Mouse (Mus musculus): ENCODE measurements at regions not wholly inside any gene's neighbourhood (a gene's known extent, or its start where the extent isn't known, plus 50 kb on each side); places are given as distances from the start of the nearest gene placed in this dataset.
A peak's percentile ranks its signal among the peaks of the same experiment; 100 is the strongest.

- TF ChIP-seq CTCF (IDR thresholded peaks at IDR 0.05; ENCODE audit: extremely low read depth, insufficient read length, insufficient replicate concordance, low read depth, low read length) (peak; percentile 55; the same call in 1 of the 2 replicates), POLR2A (IDR thresholded peaks at IDR 0.05; ENCODE audit: low read depth, low read length) (no peak)
These were observed 85.5 kb upstream of the Pgrmc2 start for GRCm38 (mm10) chr3:41168181-41168967.
